Mouse (Mus musculus) C2C12 (cell line): Measurements from ENCODE around the gene Syne2. TPM values are rescaled to one million over a fixed set of nuclear protein-coding genes. Genes with fewer than 3 reads are reported as not detected.
A peak's percentile ranks its signal among the peaks of the same experiment; 100 is the strongest.

Experiments used
- H3K27me3 ChIP-seq: one replicate; pipeline ENCODE4 v1.6.1; 2011; ENCODE audit not compliant: control insufficient read depth, insufficient read depth, insufficient read length
- H3K36me3 ChIP-seq: one replicate; pipeline ENCODE4 v1.6.1; 2011; ENCODE audit not compliant: control insufficient read depth, insufficient read depth
- H3K4me3 ChIP-seq: one replicate; pipeline ENCODE4 v1.5.1; 2011; ENCODE audit warnings: mild to moderate bottlenecking, control low read depth; ENCODE audit not compliant: poor library complexity, insufficient read depth, severe bottlenecking
- H3K79me2 ChIP-seq: one replicate; pipeline ENCODE4 v1.6.1; 2011; ENCODE audit not compliant: control insufficient read depth, insufficient read depth
- H3K79me3 ChIP-seq: one replicate; pipeline ENCODE4 v1.6.1; 2011; ENCODE audit warnings: low read depth, control low read depth
- H3ac ChIP-seq: one replicate; pipeline ENCODE3; 2011; ENCODE audit warnings: low read depth; ENCODE audit not compliant: control insufficient read depth, insufficient read length
- CEBPB ChIP-seq: IDR thresholded peaks from one replicate; pipeline ENCODE4 v1.6.1; 2011; ENCODE audit warnings: low read depth, mild to moderate bottlenecking, control low read depth, moderate library complexity
- CTCF ChIP-seq: IDR thresholded peaks from one replicate; pipeline ENCODE4 v1.5.1; 2011; ENCODE audit not compliant: control insufficient read depth, insufficient read depth, insufficient read length
- FOSL1 ChIP-seq: IDR thresholded peaks from one replicate; pipeline ENCODE4 v1.8.0; 2011; ENCODE audit warnings: mild to moderate bottlenecking, low read length; ENCODE audit not compliant: poor library complexity, insufficient read depth, severe bottlenecking
- MAX ChIP-seq: IDR thresholded peaks from one replicate; pipeline ENCODE4 v1.6.1; 2011; ENCODE audit warnings: mild to moderate bottlenecking, control low read depth
- MYOD1 ChIP-seq: IDR thresholded peaks from one replicate; pipeline ENCODE4 v1.6.1; 2011; ENCODE audit warnings: low read depth; ENCODE audit not compliant: control insufficient read depth, insufficient read length
- MYOG ChIP-seq: IDR thresholded peaks from one replicate; pipeline ENCODE4 v1.6.1; 2011; ENCODE audit not compliant: control insufficient read depth, insufficient read length; ENCODE audit errors: extremely low read depth
- USF1 ChIP-seq: IDR thresholded peaks from one replicate; pipeline ENCODE4 v1.6.1; 2011; ENCODE audit warnings: low read depth, mild to moderate bottlenecking, control low read depth, moderate library complexity
- polyA plus RNA-seq: library from polyadenylated mRNA; unstranded; fragments of >200 nt; fragmentation: generic; extraction: Trizol; gene quantifications from one replicate; pipeline ENCODE4 v1.2.1, GENCODE M21; 2012; ENCODE audit warnings: missing spikeins

Syne2 gene
- polyA plus RNA-seq, 1 experiment = 5.3 TPM

- H3K27me3 ChIP-seq = no peaks in the 10 kb centered on the region
- H3K4me3 ChIP-seq = peak overlapping the region; percentile 59
- H3ac ChIP-seq = no peak overlapping the region
- TF ChIP-seq CEBPB (peak; percentile 25), MYOG (no peak)
- H3K79me3 ChIP-seq = peaks cover 4% of the 10 kb centered on the region
- peaks cover 22% of the 10 kb centered on the region for H3K79me2 ChIP-seq
- H3K36me3 ChIP-seq = no peaks in the 10 kb centered on the region
These were observed 715 bp upstream of the Syne2 start for GRCm38 (mm10) chr12:75816981-75817856.

GRCm38 (mm10) chr12:75818453-75819434, 810 bp downstream of the Syne2 start:
- Histone ChIP-seq H3K27me3 (no peaks in the 10 kb centered on the region), H3K79me3 (peaks cover 4% of the 10 kb centered on the region), H3K4me3 (peak overlapping the region; percentile 59), H3ac (peak overlapping the region; percentile 80), H3K36me3 (no peaks in the 10 kb centered on the region), H3K79me2 (peaks cover 22% of the 10 kb centered on the region)
- TF ChIP-seq FOSL1 (no peak), CEBPB (peak; percentile 41)

- no peaks in the 10 kb centered on the region for H3K27me3 ChIP-seq
- peak overlapping the region; percentile 19 for H3ac ChIP-seq
- peaks cover 22% of the 10 kb centered on the region for H3K79me2 ChIP-seq
- peak overlapping the region; percentile 59 for H3K4me3 ChIP-seq
- no peak for TF ChIP-seq CTCF
- no peak for TF ChIP-seq MYOD1
- TF ChIP-seq CEBPB = no peak
- TF ChIP-seq MYOG = no peak
- no peak for TF ChIP-seq USF1
- no peak for TF ChIP-seq MAX
- no peak for TF ChIP-seq FOSL1
- peaks cover 4% of the 10 kb centered on the region for H3K79me3 ChIP-seq
- H3K36me3 ChIP-seq = no peaks in the 10 kb centered on the region
These were observed 1.5 kb downstream of the Syne2 start for GRCm38 (mm10) chr12:75819481-75819880.

- no peaks in the 10 kb centered on the region for H3K27me3 ChIP-seq
- no peak overlapping the region for H3ac ChIP-seq
- H3K79me3 ChIP-seq = peaks cover 4% of the 10 kb centered on the region
- no peaks in the 10 kb centered on the region for H3K36me3 ChIP-seq
- peaks cover 22% of the 10 kb centered on the region for H3K79me2 ChIP-seq
- TF ChIP-seq CEBPB = no peak
- no peak for TF ChIP-seq CTCF
- peak; percentile 32 for TF ChIP-seq USF1
- no peak overlapping the region for H3K4me3 ChIP-seq
These were observed 2.3 kb downstream of the Syne2 start for GRCm38 (mm10) chr12:75820216-75820615.

- no peak overlapping the region for H3ac ChIP-seq
- TF ChIP-seq CEBPB (no peak), USF1 (no peak), MYOG (no peak), MAX (no peak), MYOD1 (no peak), FOSL1 (no peak), CTCF (no peak)
- no peaks in the 10 kb centered on the region for H3K36me3 ChIP-seq
- peaks cover 22% of the 10 kb centered on the region for H3K79me2 ChIP-seq
- no peak overlapping the region for H3K4me3 ChIP-seq
- H3K79me3 ChIP-seq = peaks cover 4% of the 10 kb centered on the region
- H3K27me3 ChIP-seq = no peaks in the 10 kb centered on the region
These were observed 4.2 kb downstream of the Syne2 start for GRCm38 (mm10) chr12:75822122-75822521.
